Mouse (Mus musculus) stomach, postnatal 0 days (tissue): ENCODE data around the gene Fam110a.

Experiments
- CTCF ChIP-seq: IDR thresholded peaks from 2 replicates; pipeline ENCODE4 v1.5.1; 2016; ENCODE audit warnings: antibody characterized with exemption, low read depth, mild to moderate bottlenecking, moderate library complexity
- EP300 ChIP-seq: optimal IDR thresholded peaks from 2 replicates; pipeline ENCODE3; 2016; ENCODE audit warnings: antibody characterized with exemption

DNA sequence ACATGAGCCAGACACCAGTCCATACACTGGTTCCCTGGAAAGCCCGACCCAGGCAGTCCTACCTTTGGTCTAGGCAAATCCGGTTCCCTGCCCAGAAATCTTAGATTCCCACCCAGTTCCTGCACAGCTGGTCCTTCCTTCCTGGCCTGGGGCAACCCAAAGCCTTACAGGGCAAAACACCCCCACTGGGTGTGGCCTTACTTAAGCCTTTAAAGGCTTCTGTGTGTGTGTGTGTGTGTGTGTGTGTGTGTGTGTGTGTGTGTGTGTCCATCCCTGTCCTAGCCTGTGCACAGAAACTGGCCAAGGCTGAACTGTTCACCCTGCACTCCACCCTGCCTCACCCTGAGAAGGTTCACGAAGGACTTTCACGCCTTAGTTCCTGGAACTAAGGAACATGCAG lies 32.2 kb upstream of the Fam110a start:
- peak; percentile 68 for TF ChIP-seq EP300
- no peak for TF ChIP-seq CTCF
